Mouse (Mus musculus) 416B (cell line): ENCODE measurements at regions not wholly inside any gene's neighbourhood (a gene's known extent, or its start where the extent isn't known, plus 50 kb on each side); places are given as distances from the start of the nearest gene placed in this dataset.
A peak's percentile ranks its signal among the peaks of the same experiment; 100 is the strongest.

ENCODE experiments used
- DNase-seq: peaks from one replicate; pipeline ENCODE4 v3.0.0; 2011; ENCODE audit warnings: low read depth

- DNase-seq: no peak
Observed at GRCm38 (mm10) chr2:51448121-51448520, 179.2 kb upstream of the Tas2r134 start.

- DNase-seq: no peak
Observed at GRCm38 (mm10) chr2:51447616-51448015, 179.7 kb upstream of the Tas2r134 start.

GRCm38 (mm10) chr2:51444386-51445080 is 182.8 kb upstream of the Tas2r134 start:
- DNase-seq: no peak

- no peak for DNase-seq
Observed at GRCm38 (mm10) chr2:51443946-51444345, 183.4 kb upstream of the Tas2r134 start.

GRCm38 (mm10) chr2:51439047-51439446 is 188.3 kb upstream of the Tas2r134 start:
- DNase-seq: peak; percentile 3

GRCm38 (mm10) chr2:51436590-51436989 is 190.7 kb upstream of the Tas2r134 start:
- peak; percentile 20 for DNase-seq

GRCm38 (mm10) chr2:51431564-51431963 is 195.7 kb upstream of the Tas2r134 start:
- DNase-seq: no peak

- no peak for DNase-seq
Observed at GRCm38 (mm10) chr2:51429716-51430115, 197.6 kb upstream of the Tas2r134 start.

GRCm38 (mm10) chr2:51422442-51422841 is 204.9 kb upstream of the Tas2r134 start:
- no peak for DNase-seq

- DNase-seq: no peak
Observed at GRCm38 (mm10) chr2:51417908-51418690, 209.2 kb upstream of the Tas2r134 start.

- DNase-seq: no peak
Observed at GRCm38 (mm10) chr2:51388390-51388789, 238.9 kb upstream of the Tas2r134 start.

- DNase-seq: no peak
Observed at GRCm38 (mm10) chr2:51387136-51387535, 238.2 kb upstream of the Rnd3 start.

GRCm38 (mm10) chr2:51376597-51376996 is 227.7 kb upstream of the Rnd3 start:
- DNase-seq: no peak

GRCm38 (mm10) chr2:51374636-51375035 is 225.7 kb upstream of the Rnd3 start:
- no peak for DNase-seq

- no peak for DNase-seq
Observed at GRCm38 (mm10) chr2:51372771-51373170, 223.9 kb upstream of the Rnd3 start.

- DNase-seq: no peak
Observed at GRCm38 (mm10) chr2:51362825-51363616, 214.1 kb upstream of the Rnd3 start.

- no peak for DNase-seq
Observed at GRCm38 (mm10) chr2:51355281-51355680, 206.4 kb upstream of the Rnd3 start.

GRCm38 (mm10) chr2:51354800-51355199 is 205.9 kb upstream of the Rnd3 start:
- no peak for DNase-seq

- DNase-seq: no peak
Observed at GRCm38 (mm10) chr2:51349614-51350013, 200.7 kb upstream of the Rnd3 start.

GRCm38 (mm10) chr2:51348774-51349173 is 199.9 kb upstream of the Rnd3 start:
- no peak for DNase-seq

GRCm38 (mm10) chr2:51347086-51347485 is 198.2 kb upstream of the Rnd3 start:
- DNase-seq: no peak

GRCm38 (mm10) chr2:51342421-51342820 is 193.5 kb upstream of the Rnd3 start:
- no peak for DNase-seq

GRCm38 (mm10) chr2:51334437-51334836 is 185.5 kb upstream of the Rnd3 start:
- DNase-seq: no peak
